Mouse (Mus musculus) heart, embryonic 14.5 days (tissue): Measurements from ENCODE around the gene Ifi206. TPM values are rescaled to one million over a fixed set of nuclear protein-coding genes. Genes with fewer than 3 reads are reported as not detected.

Experiments used
- ATAC-seq: fragments of 200-750 bp; cut with Nextera tagmentation; 2 replicates; pipeline ENCODE4 v1.8.0; 2017; ENCODE audit warnings: low read depth, moderate TSS enrichment; ENCODE audit not compliant: insufficient number of reproducible peaks, insufficient read depth, low FRiP score
- H3K27ac ChIP-seq, 2 experiments: fragments of 200-500 bp in 1 of 2; fragments of 300-500 bp in 1 of 2; sonication (generic) in 1 of 2; replicated peaks in 1 of 2; 2 replicates each; pipeline ENCODE4 v1.5.1; 2012 to 2014; ENCODE audit warnings: low read depth in 2 of 2, low read length in 2 of 2, control low read depth in 1 of 2, mild to moderate bottlenecking in 1 of 2, mixed read lengths in 1 of 2; ENCODE audit not compliant: control insufficient read depth in 1 of 2, insufficient read depth in 1 of 2
- H3K27me3 ChIP-seq: fragments of 300-500 bp; sonication (generic); 2 replicates; pipeline ENCODE4 v1.6.1; 2014; ENCODE audit warnings: mild to moderate bottlenecking, low read length, control low read depth; ENCODE audit not compliant: control insufficient read depth, insufficient read depth
- H3K36me3 ChIP-seq: fragments of 300-500 bp; sonication (generic); 2 replicates; pipeline ENCODE4 v1.6.1; 2014; ENCODE audit warnings: mild to moderate bottlenecking, control low read depth, low read length, mixed read lengths; ENCODE audit not compliant: control insufficient read depth, insufficient read depth
- H3K4me1 ChIP-seq, 2 experiments: fragments of 200-500 bp in 1 of 2; fragments of 300-500 bp in 1 of 2; sonication (generic) in 1 of 2; 2 replicates each; pipeline ENCODE4 v1.6.1; 2012 to 2014; ENCODE audit warnings: low read length in 2 of 2, control low read depth in 1 of 2, mixed read lengths in 1 of 2; ENCODE audit not compliant: control insufficient read depth in 2 of 2, insufficient read depth in 2 of 2
- H3K4me2 ChIP-seq: fragments of 300-500 bp; sonication (generic); 2 replicates; pipeline ENCODE4 v1.6.1; 2014; ENCODE audit warnings: mild to moderate bottlenecking, low read length
- H3K4me3 ChIP-seq, 2 experiments: fragments of 200-500 bp in 1 of 2; fragments of 300-500 bp in 1 of 2; sonication (generic) in 1 of 2; 2 replicates each; pipeline ENCODE4 v1.5.1; 2012 to 2014; ENCODE audit warnings: low read length in 2 of 2, mild to moderate bottlenecking in 2 of 2, control low read depth in 1 of 2, low read depth in 1 of 2, moderate library complexity in 1 of 2; ENCODE audit not compliant: control insufficient read depth in 1 of 2, insufficient read depth in 1 of 2
- H3K9ac ChIP-seq: fragments of 300-500 bp; sonication (generic); 2 replicates; pipeline ENCODE4 v1.6.1; 2014; ENCODE audit warnings: mild to moderate bottlenecking, low read length
- H3K9me3 ChIP-seq: fragments of 300-500 bp; sonication (generic); 2 replicates; pipeline ENCODE4 v1.6.1; 2016; ENCODE audit warnings: low read length, control low read depth; ENCODE audit not compliant: control insufficient read depth
- WGBS: fragments of 180-500 bp; shearing (Covaris S2); extraction: QIAGEN DNeasy Blood & Tissue Kit; methylation state at CpG from one replicate; pipeline ENCODE4 v1.1.7; 2014; 5-methylcytosine and 5-hydroxymethylcytosine counted together
- polyA plus RNA-seq: library from polyadenylated mRNA; unstranded; fragments of >200 nt; fragmentation: Nextera tagmentation; extraction: Ambion mirVana; gene quantifications from 2 replicates; pipeline ENCODE4 v1.2.1, GENCODE M21; 2014

The Ifi206 gene
- polyA plus RNA-seq, 1 experiment from 2014 or later = 0.16 TPM

- Histone ChIP-seq H3K4me2 (no peak overlapping the region), H3K36me3 (no peaks in the 10 kb centered on the region), H3K4me3 (no peak overlapping the region), H3K27me3 (no peaks in the 10 kb centered on the region), H3K4me1 (no peaks in the 10 kb centered on the region), H3K27ac (no peak overlapping the region), H3K9me3 (no peaks in the 10 kb centered on the region), H3K9ac (no peak overlapping the region)
- ATAC-seq = no peak
- 64% methylated on average over 6 of the region's 6 CpGs for whole genome bisulfite sequencing
These were observed 53.5 kb downstream of the Ifi206 start for GRCm38 (mm10) chr1:173437161-173437953.

GRCm38 (mm10) chr1:173432411-173432810 lies 58.4 kb downstream of the Ifi206 start:
- Histone ChIP-seq H3K9me3 (no peaks in the 10 kb centered on the region), H3K27me3 (no peaks in the 10 kb centered on the region), H3K9ac (no peak overlapping the region), H3K36me3 (no peaks in the 10 kb centered on the region), H3K4me3 (no peak overlapping the region), H3K27ac (no peak overlapping the region), H3K4me2 (no peak overlapping the region), H3K4me1 (peaks cover 0 to 2% of the 10 kb centered on the region in 2 experiments; a peak in 1 of 4 replicates)
- ATAC-seq = no peak
- 62% methylated on average over 2 of the region's 2 CpGs for WGBS

GRCm38 (mm10) chr1:173429995-173430699 lies 60.7 kb downstream of the Ifi206 start:
- Histone ChIP-seq H3K27me3 (no peaks in the 10 kb centered on the region), H3K4me3 (no peak overlapping the region), H3K4me1 (peaks cover 0 to 3% of the 10 kb centered on the region in 2 experiments; a peak in 1 of 4 replicates), H3K4me2 (no peak overlapping the region), H3K36me3 (no peaks in the 10 kb centered on the region), H3K27ac (no peak overlapping the region), H3K9ac (no peak overlapping the region), H3K9me3 (no peaks in the 10 kb centered on the region)
- 71% methylated on average over 5 of the region's 5 CpGs for WGBS
- no peak for ATAC-seq

- ATAC-seq = no peak
- Histone ChIP-seq H3K27ac (no peak overlapping the region), H3K9ac (no peak overlapping the region), H3K36me3 (no peaks in the 10 kb centered on the region), H3K4me2 (no peak overlapping the region), H3K27me3 (no peaks in the 10 kb centered on the region), H3K9me3 (no peaks in the 10 kb centered on the region), H3K4me3 (no peak overlapping the region), H3K4me1 (peaks cover 0 to 3% of the 10 kb centered on the region in 2 experiments; a peak in 1 of 4 replicates)
- WGBS = 65% methylated on average over 8 of the region's 8 CpGs
These were observed 63.5 kb downstream of the Ifi206 start for GRCm38 (mm10) chr1:173427385-173427784.

GRCm38 (mm10) chr1:173426345-173426744 lies 64.5 kb downstream of the Ifi206 start:
- H3K27me3 ChIP-seq = no peaks in the 10 kb centered on the region
- H3K4me3 ChIP-seq = no peak overlapping the region
- 83% methylated on average over 2 of the region's 2 CpGs for WGBS
- H3K27ac ChIP-seq = no peak overlapping the region
- peaks cover 0 to 3% of the 10 kb centered on the region in 2 experiments; a peak in 1 of 4 replicates for H3K4me1 ChIP-seq
- no peaks in the 10 kb centered on the region for H3K36me3 ChIP-seq
- no peaks in the 10 kb centered on the region for H3K9me3 ChIP-seq
- no peak overlapping the region for H3K9ac ChIP-seq
- no peak for ATAC-seq
- no peak overlapping the region for H3K4me2 ChIP-seq

GRCm38 (mm10) chr1:173420374-173420773 lies 70.5 kb downstream of the Ifi206 start:
- no peak overlapping the region for H3K27ac ChIP-seq
- H3K36me3 ChIP-seq = no peaks in the 10 kb centered on the region
- H3K4me3 ChIP-seq = peak overlapping the region in 1 of 2 experiments; percentile 3; a peak in 1 of 4 replicates
- no peak overlapping the region for H3K9ac ChIP-seq
- ATAC-seq = no peak
- H3K27me3 ChIP-seq = no peaks in the 10 kb centered on the region
- WGBS = 58% methylated on average over 6 of the region's 6 CpGs
- no peaks in the 10 kb centered on the region for H3K4me1 ChIP-seq
- 0 out of 2 replicates have a peak, but pooled peaks cover 2% of the 10 kb centered on the region for H3K9me3 ChIP-seq
- no peak overlapping the region for H3K4me2 ChIP-seq

- Histone ChIP-seq H3K4me2 (no peak overlapping the region), H3K4me1 (no peaks in the 10 kb centered on the region), H3K9ac (no peak overlapping the region), H3K4me3 (no peak overlapping the region), H3K27ac (no peak overlapping the region), H3K27me3 (no peaks in the 10 kb centered on the region), H3K36me3 (no peaks in the 10 kb centered on the region), H3K9me3 (0 out of 2 replicates have a peak, but pooled peaks cover 2% of the 10 kb centered on the region)
- ATAC-seq = no peak
- WGBS = 71% methylated on average over 1 of the region's 1 CpGs
These were observed 71.8 kb downstream of the Ifi206 start for GRCm38 (mm10) chr1:173418936-173419621.
